Mouse (Mus musculus): ENCODE data around the gene Stx5a.
A peak's percentile ranks its signal among the peaks of the same experiment; 100 is the strongest.

The Stx5a gene

DNA sequence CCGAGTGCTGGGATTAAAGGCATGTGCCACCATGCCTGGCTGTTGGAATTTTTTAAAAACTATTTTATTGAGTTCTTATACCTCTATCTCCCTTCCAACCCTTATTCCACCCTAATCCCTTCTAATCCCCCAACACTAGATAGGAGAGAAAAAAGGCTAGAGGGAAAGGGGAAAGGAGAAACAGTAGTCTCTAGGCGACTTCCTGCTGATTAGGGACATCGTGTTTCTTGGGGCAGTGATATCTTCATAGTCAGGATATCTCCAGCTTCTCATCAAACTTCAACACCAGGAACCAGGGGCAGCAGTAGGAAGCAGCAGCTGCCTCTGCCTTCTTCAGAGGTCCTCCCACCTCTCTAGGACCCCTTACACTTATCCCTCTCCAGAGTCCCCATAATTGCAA lies 6.9 kb upstream of the Stx5a start:
- Histone ChIP-seq H3K9me3 (ENCODE audit: low read length) (peaks cover 9% of the 10 kb centered on the region), H3K27me3 (ENCODE audit: insufficient read depth, low read length) (no peaks in the 10 kb centered on the region), H3K4me3 (replicated peaks; ENCODE audit: low read length) (no peak overlapping the region), H3K36me3 (ENCODE audit: insufficient read depth, low read length) (peaks cover 27% of the 10 kb centered on the region), H3K4me1 (replicated peaks; ENCODE audit: low read depth, low read length) (peaks cover 40% of the 10 kb centered on the region)
- TF ChIP-seq NANOG (IDR thresholded peaks at IDR 0.05; ENCODE audit: borderline replicate concordance, low read length) (no peak), CTCF (conservative IDR thresholded peaks at IDR 0.05; ENCODE audit: low read length) (no peak), POU5F1 (IDR thresholded peaks at IDR 0.05; ENCODE audit: borderline replicate concordance, low read length) (no peak)

DNA sequence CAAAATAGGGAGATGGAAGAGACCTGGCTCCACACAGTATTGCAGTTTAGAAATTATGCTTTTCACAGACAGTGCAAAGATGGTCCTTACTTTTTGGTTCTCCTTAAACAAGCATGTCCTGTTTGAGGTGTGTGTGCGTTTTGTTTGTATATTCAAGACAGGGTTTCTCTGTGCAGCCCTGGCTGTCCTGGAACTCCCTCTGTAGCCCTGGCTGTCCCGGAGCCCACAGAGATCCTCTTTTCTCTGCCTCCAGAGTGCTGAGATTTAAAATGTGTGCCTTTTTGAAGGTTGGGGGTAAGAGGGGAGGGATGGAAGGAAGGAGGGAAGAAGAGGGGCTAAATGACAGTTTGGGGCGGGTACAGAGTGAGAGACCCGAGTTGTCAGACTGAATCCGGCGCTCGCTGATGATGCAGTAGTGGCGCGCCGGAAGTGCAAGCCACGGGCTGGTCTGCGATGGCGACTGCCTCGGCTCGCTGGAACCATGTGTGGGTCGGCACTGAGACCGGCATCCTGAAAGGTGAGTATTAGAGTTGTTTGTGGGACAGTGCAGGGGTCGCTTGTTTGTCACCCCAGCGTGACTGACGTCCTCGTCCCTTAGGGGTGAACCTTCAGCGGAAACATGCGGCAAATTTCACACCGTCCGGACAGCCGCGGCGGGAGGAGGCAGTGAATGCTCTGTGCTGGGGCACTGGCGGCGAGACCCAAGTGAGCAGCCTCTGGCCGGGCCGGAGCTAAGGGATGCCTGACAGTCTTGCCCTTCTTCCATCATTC lies 5.6 kb upstream of the Stx5a start, which contains the start of gene Wdr74:
Wdr74 (plus strand) TSS at position 439 of the 771 bp plus-strand sequence.
- Histone ChIP-seq H3K27me3 (ENCODE audit: insufficient read depth, low read length) (no peaks in the 10 kb centered on the region), H3K4me3 (replicated peaks; ENCODE audit: low read length) (peak within 1 kb of the TSS; percentile 100), H3K9me3 (ENCODE audit: low read length) (peaks cover 9% of the 10 kb centered on the region), H3K36me3 (ENCODE audit: insufficient read depth, low read length) (peaks cover 39% of the 10 kb centered on the region), H3K4me1 (replicated peaks; ENCODE audit: low read depth, low read length) (peaks cover 49% of the 10 kb centered on the region)
- TF ChIP-seq CTCF (conservative IDR thresholded peaks at IDR 0.05; ENCODE audit: low read length) (no peak), NANOG (IDR thresholded peaks at IDR 0.05; ENCODE audit: borderline replicate concordance, low read length) (no peak), POU5F1 (IDR thresholded peaks at IDR 0.05; ENCODE audit: borderline replicate concordance, low read length) (no peak)

DNA sequence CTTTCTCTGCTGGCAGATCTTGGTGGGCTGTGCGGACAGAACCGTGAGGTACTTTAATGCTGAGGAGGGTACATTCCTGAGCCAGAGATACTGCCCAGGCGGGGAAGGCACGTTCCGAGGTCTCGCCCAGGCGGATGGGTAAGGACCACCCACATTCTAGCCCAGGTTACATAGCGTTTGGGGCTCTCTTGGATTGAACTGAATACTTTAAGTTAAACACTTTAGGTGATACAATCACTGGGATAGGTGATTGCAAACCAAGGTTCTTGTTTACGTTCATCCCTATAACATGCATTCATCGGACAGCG lies 5.1 kb upstream of the Stx5a start:
- Histone ChIP-seq H3K4me1 (replicated peaks; ENCODE audit: low read depth, low read length) (peaks cover 53% of the 10 kb centered on the region), H3K9me3 (ENCODE audit: low read length) (peaks cover 9% of the 10 kb centered on the region), H3K36me3 (ENCODE audit: insufficient read depth, low read length) (peaks cover 44% of the 10 kb centered on the region), H3K27me3 (ENCODE audit: insufficient read depth, low read length) (no peaks in the 10 kb centered on the region), H3K4me3 (replicated peaks; ENCODE audit: low read length) (peak overlapping the region; percentile 100)
- TF ChIP-seq CTCF (conservative IDR thresholded peaks at IDR 0.05; ENCODE audit: low read length) (no peak), NANOG (IDR thresholded peaks at IDR 0.05; ENCODE audit: borderline replicate concordance, low read length) (no peak), POU5F1 (IDR thresholded peaks at IDR 0.05; ENCODE audit: borderline replicate concordance, low read length) (no peak)

DNA sequence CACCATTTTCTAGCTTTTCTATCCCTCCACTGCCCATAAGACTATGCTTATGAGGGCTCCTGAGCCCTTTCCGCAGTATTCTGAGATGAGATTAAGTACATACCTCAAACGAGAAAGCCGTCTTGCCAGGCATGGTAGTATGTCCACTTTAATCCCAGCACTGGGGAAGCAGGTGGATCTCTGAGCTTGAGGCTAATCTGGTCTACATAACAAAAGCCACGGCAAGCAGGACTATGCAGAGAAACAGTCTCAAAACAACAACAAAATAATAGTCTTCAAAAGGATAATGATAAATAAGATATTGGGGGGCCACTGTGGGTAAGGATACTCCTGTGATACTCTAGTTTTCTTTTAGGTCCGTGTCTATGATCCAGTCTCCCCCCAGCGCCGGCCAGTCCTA lies 2.3 kb upstream of the Stx5a start:
- no peak for TF ChIP-seq NANOG (IDR thresholded peaks at IDR 0.05; ENCODE audit: borderline replicate concordance, low read length)
- no peak for TF ChIP-seq CTCF (conservative IDR thresholded peaks at IDR 0.05; ENCODE audit: low read length)
- no peak for TF ChIP-seq POU5F1 (IDR thresholded peaks at IDR 0.05; ENCODE audit: borderline replicate concordance, low read length)
- H3K36me3 ChIP-seq (ENCODE audit: insufficient read depth, low read length): peaks cover 56% of the 10 kb centered on the region
- H3K27me3 ChIP-seq (ENCODE audit: insufficient read depth, low read length): no peaks in the 10 kb centered on the region
- no peak overlapping the region for H3K4me3 ChIP-seq (replicated peaks; ENCODE audit: low read length)
- H3K9me3 ChIP-seq (ENCODE audit: low read length): no peaks in the 10 kb centered on the region
- peaks cover 67% of the 10 kb centered on the region for H3K4me1 ChIP-seq (replicated peaks; ENCODE audit: low read depth, low read length)

DNA sequence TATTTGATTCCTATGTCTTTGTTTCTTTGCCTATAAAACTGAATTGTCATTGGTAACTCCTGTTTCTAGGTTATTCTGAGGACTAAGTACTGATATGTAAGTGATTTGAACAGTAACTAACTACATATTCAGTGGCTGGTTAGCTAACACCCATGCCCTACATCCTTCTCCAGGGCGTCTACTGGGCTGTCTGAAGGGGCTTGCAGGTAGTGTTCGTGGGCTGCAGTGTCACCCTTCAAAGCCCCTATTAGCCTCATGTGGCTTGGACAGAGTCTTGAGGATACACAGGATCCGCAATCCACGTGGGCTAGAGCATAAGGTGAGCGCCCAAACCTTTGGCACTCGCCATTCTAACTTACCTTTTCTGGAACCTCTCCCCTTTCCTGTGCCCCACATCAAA lies 1.6 kb upstream of the Stx5a start:
- Histone ChIP-seq H3K9me3 (ENCODE audit: low read length) (no peaks in the 10 kb centered on the region), H3K27me3 (ENCODE audit: insufficient read depth, low read length) (no peaks in the 10 kb centered on the region), H3K4me3 (replicated peaks; ENCODE audit: low read length) (peak overlapping the region; percentile 93; the same call in 1 of the 2 replicates), H3K4me1 (replicated peaks; ENCODE audit: low read depth, low read length) (peaks cover 67% of the 10 kb centered on the region), H3K36me3 (ENCODE audit: insufficient read depth, low read length) (peaks cover 63% of the 10 kb centered on the region)
- TF ChIP-seq POU5F1 (IDR thresholded peaks at IDR 0.05; ENCODE audit: borderline replicate concordance, low read length) (no peak), NANOG (IDR thresholded peaks at IDR 0.05; ENCODE audit: borderline replicate concordance, low read length) (no peak), CTCF (conservative IDR thresholded peaks at IDR 0.05; ENCODE audit: low read length) (no peak)

DNA sequence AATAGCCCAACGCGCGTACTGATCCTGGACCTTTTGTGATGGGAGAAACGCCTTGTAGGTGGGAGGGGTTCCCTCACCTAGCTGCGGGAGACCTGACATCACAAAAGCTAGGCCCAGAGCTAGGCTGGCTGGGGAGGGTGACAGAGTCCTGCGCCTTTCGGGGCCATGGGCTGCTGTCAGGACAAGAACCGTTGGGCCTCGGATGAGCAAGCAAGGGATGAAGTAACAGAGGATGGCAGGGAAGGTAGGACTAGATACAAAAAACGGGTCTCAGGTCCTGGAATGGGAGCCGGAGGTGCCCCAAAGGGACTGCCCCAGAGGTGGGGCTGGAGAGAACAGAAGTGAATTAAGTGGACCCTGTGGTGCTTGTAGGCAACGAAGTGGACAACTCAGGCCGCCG lies 610 bp upstream of the Stx5a start, which contains the start of gene 1700092M07Rik:
1700092M07Rik (plus strand) TSS at position 116 of the 400 bp plus-strand sequence.
- H3K4me3 ChIP-seq (replicated peaks; ENCODE audit: low read length): peak within 1 kb of the TSS; percentile 93
- H3K9me3 ChIP-seq (ENCODE audit: low read length): no peaks in the 10 kb centered on the region
- H3K27me3 ChIP-seq (ENCODE audit: insufficient read depth, low read length): no peaks in the 10 kb centered on the region
- peaks cover 59% of the 10 kb centered on the region for H3K4me1 ChIP-seq (replicated peaks; ENCODE audit: low read depth, low read length)
- H3K36me3 ChIP-seq (ENCODE audit: insufficient read depth, low read length): peaks cover 72% of the 10 kb centered on the region
- no peak for TF ChIP-seq CTCF (conservative IDR thresholded peaks at IDR 0.05; ENCODE audit: low read length)
- TF ChIP-seq POU5F1 (IDR thresholded peaks at IDR 0.05; ENCODE audit: borderline replicate concordance, low read length): no peak
- TF ChIP-seq NANOG (IDR thresholded peaks at IDR 0.05; ENCODE audit: borderline replicate concordance, low read length): no peak

DNA sequence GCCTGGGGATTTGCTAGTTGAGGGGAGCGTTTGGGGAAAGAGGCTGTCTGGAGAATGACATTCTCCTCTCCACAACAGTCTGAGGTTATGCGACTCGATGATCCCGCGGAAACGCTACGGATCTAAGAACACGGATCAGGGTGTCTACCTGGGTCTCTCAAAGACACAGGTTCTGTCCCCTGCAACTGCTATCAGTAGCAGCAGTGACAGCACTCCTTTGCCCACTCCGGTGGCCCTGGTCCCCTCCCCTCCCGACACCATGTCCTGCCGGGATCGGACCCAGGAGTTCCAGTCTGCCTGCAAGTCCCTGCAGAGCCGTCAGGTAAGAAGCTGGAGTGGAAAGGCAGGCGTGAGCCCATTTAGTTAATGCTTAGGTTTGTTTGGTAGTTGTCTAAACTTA lies 963 bp downstream of the Stx5a start:
- Histone ChIP-seq H3K4me3 (replicated peaks; ENCODE audit: low read length) (peak overlapping the region; percentile 93), H3K9me3 (ENCODE audit: low read length) (no peaks in the 10 kb centered on the region), H3K4me1 (replicated peaks; ENCODE audit: low read depth, low read length) (peaks cover 53% of the 10 kb centered on the region), H3K36me3 (ENCODE audit: insufficient read depth, low read length) (peaks cover 83% of the 10 kb centered on the region), H3K27me3 (ENCODE audit: insufficient read depth, low read length) (no peaks in the 10 kb centered on the region)
- no peak for TF ChIP-seq CTCF (conservative IDR thresholded peaks at IDR 0.05; ENCODE audit: low read length)
- TF ChIP-seq NANOG (IDR thresholded peaks at IDR 0.05; ENCODE audit: borderline replicate concordance, low read length): no peak
- TF ChIP-seq POU5F1 (IDR thresholded peaks at IDR 0.05; ENCODE audit: borderline replicate concordance, low read length): no peak

DNA sequence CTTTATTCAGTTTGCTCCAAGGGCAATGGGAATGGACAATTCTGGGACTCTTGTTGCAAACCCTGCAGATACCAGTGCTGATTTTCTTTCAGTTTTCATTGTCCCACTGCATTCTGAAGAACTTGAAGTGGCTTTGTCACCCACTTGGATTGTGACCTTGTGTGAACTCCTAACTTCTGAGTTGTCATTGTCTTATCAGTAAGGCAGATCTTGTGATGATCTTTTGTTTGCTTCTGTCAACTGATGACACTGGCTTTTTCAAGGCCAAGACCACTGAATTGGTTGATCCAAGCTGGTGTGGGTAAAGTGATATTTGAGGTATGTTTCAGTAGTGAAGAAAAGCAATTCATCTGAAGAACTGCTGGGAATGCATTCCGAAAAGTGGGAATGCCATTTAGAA lies 4.2 kb downstream of the Stx5a start:
- H3K4me1 ChIP-seq (replicated peaks; ENCODE audit: low read depth, low read length): peaks cover 23% of the 10 kb centered on the region
- H3K36me3 ChIP-seq (ENCODE audit: insufficient read depth, low read length): peaks cover 83% of the 10 kb centered on the region
- no peaks in the 10 kb centered on the region for H3K27me3 ChIP-seq (ENCODE audit: insufficient read depth, low read length)
- TF ChIP-seq POU5F1 (IDR thresholded peaks at IDR 0.05; ENCODE audit: borderline replicate concordance, low read length) (no peak), CTCF (conservative IDR thresholded peaks at IDR 0.05; ENCODE audit: low read length) (no peak), NANOG (IDR thresholded peaks at IDR 0.05; ENCODE audit: borderline replicate concordance, low read length) (no peak)
- no peaks in the 10 kb centered on the region for H3K9me3 ChIP-seq (ENCODE audit: low read length)
- H3K4me3 ChIP-seq (replicated peaks; ENCODE audit: low read length): no peak overlapping the region

Measured in E14TG2a.4 (cell line).